Mouse (Mus musculus): ENCODE results near the gene Gpd2.

DNA sequence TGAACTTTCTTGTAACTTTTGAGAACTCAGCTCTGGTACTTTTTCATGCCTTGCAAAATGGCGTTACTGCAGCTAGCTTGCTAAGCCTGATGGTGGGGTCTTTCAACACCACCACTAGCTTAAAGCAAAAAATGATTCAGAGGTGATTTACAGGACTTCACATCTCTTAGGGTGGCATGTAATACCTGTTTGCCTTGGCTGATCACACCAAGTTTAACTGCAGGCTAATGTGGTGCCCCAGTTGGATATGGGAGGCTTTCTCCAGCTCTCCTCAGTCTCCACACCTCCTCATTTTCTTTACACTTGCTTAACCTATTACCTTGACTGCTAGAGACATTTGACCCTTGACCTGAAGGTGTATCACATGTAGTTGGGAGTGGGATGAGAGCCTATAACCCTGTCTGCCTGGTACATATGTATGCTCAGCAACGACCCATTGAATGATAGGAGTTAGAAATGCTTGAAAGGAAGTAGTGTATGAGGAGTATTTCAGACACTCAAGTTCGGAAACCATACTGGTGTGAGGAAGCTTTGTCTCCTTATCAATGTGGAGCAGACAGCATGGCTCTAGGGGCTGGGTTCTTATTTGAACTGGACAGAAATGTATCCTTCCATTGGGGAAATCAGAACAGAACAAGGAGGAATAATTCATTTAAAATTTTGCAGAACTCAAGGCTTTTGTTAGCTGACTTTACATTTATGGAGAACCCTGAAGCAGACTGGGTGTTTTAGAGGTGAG is 14.0 kb upstream of the Gpd2 start:
- TF ChIP-seq CTCF (conservative IDR thresholded peaks at IDR 0.05; ENCODE audit: low read length) = no peak
- no peak for TF ChIP-seq NANOG (IDR thresholded peaks at IDR 0.05; ENCODE audit: borderline replicate concordance, low read length)
- no peak for TF ChIP-seq POU5F1 (IDR thresholded peaks at IDR 0.05; ENCODE audit: borderline replicate concordance, low read length)

Data from E14TG2a.4 (cell line).